Mouse (Mus musculus) embryonic fibroblast, embryonic 13.5 days (primary cell): Measurements from ENCODE around the gene Smtn.

Experiments used
- CTCF ChIP-seq: IDR thresholded peaks from 2 replicates; pipeline ENCODE4 v1.5.1; 2011; ENCODE audit warnings: mild to moderate bottlenecking, control low read depth, low read length, moderate library complexity, borderline replicate concordance; ENCODE audit not compliant: insufficient read depth
- POLR2A ChIP-seq: IDR thresholded peaks from 2 replicates; pipeline ENCODE4 v1.6.1; 2011; ENCODE audit warnings: low read depth, mild to moderate bottlenecking, control low read depth, low read length, moderate library complexity

DNA sequence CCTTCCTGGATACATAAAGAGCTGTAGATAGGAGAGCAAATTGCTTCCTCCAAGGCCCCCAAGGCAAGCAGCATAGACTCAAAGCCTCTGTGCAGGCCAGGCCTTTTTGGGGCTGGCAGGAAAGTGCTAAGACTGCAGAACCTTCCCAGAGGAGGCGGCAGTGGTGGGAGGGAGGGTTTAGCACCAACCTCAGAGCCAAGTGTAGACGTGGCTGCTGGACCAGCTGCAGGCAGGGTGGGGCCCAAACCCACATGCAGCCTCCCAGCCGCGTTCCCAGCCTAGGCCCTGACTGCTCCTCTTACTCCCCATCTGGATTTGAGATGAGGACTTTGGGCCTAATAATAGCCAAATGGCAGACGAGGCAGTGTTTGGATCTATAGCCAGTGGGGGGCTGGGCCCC is 2.6 kb upstream of the Smtn start:
- no peak for TF ChIP-seq CTCF
- TF ChIP-seq POLR2A = peak; percentile 49; the same call in 1 of the 2 replicates
